Mouse (Mus musculus): ENCODE data around the gene Armc5. TPM values are rescaled to one million over a fixed set of nuclear protein-coding genes. Genes with fewer than 3 reads are reported as not detected.

Gene Armc5
- total and polyA plus RNA-seq, 3 experiments = 14.6 to 23.7 TPM; not detected in 1

DNA sequence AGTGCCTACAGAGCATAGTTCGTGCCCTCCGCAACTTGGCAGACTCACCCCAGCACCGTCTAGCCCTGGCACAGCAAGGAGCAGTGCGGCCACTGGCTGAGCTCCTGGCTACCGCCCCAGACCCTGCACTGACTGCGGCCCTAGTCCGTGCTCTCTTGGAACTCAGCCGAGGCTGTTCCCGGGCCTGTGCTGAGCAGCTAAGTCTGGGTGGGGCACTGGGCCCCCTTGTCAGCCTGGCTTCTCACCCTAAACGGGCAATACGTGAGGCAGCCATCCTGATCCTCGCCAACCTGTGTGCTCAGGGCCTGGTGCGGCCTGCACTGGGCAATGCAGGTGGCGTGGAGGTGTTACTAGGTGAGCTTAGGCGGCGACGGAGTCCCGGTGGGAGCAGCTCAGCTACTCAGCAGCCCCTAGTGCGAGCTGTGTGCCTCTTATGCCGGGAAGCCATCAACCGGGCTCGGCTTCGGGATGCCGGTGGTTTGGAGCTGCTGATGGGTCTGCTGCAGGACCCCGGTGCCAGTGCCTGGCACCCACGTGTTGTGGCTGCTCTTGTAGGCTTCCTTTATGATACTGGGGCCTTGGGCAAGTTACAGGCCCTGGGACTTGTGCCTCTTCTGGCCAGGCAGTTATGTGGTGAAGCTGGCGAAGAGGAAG, 3.1 kb downstream of the Armc5 start:
- TF ChIP-seq SIN3A (IDR thresholded peaks at IDR 0.05; ENCODE audit: low read length) (no peak), NRF1 (IDR thresholded peaks at IDR 0.05; ENCODE audit: insufficient read depth, low read depth, low read length, poor library complexity, severe bottlenecking) (no peak), SMC3 (IDR thresholded peaks at IDR 0.05; ENCODE audit: low read depth, low read length) (no peak), MAFK (IDR thresholded peaks at IDR 0.05; ENCODE audit: borderline replicate concordance, low read depth, low read length) (no peak), MXI1 (IDR thresholded peaks at IDR 0.05; ENCODE audit: low read depth, low read length) (no peak), BHLHE40 (IDR thresholded peaks at IDR 0.05; ENCODE audit: borderline replicate concordance, low read depth, low read length) (no peak), ZC3H11A (IDR thresholded peaks at IDR 0.05; ENCODE audit: low read depth, low read length) (no peak), CHD1 (IDR thresholded peaks at IDR 0.05; ENCODE audit: low read depth, low read length) (no peak)
- Histone ChIP-seq H3K9me3 (replicated peaks; ENCODE audit: insufficient read depth, low read length) (no peaks in the 10 kb centered on the region), H3K4me1 (ENCODE audit: control insufficient read depth in 1 of 2, insufficient read depth in 2 of 2, low read length in 2 of 2) (peaks cover 0 to 11% of the 10 kb centered on the region in 2 experiments; a peak in 3 of 4 replicates), H3K9ac (ENCODE audit: control insufficient read depth, low read depth, low read length, poor library complexity, severe bottlenecking) (no peak overlapping the region), H3K27ac (ENCODE audit: control insufficient read depth, low read depth, low read length) (no peak overlapping the region), H3K36me3 (ENCODE audit: control insufficient read depth in 1 of 2, insufficient read depth in 2 of 2, low read length in 2 of 2) (peaks cover 0 to 7% of the 10 kb centered on the region in 2 experiments; a peak in 2 of 4 replicates), H3K4me3 (ENCODE audit: control insufficient read depth in 1 of 2, insufficient read depth in 1 of 2, low read depth in 2 of 2, low read length in 2 of 2) (no peak overlapping the region), H3K79me2 (ENCODE audit: control insufficient read depth, insufficient read depth, low read length, poor library complexity) (peaks cover 6% of the 10 kb centered on the region), H3K27me3 (ENCODE audit: control insufficient read depth in 1 of 2, insufficient read depth in 2 of 2, low read length in 2 of 2) (no peaks in the 10 kb centered on the region)
- DNase-seq (ENCODE audit: low read depth, low spot score) = no peak

GRCm38 (mm10) chr7:128242331-128242730, 5.2 kb downstream of the Armc5 start:
- no peak for TF ChIP-seq MAZ (IDR thresholded peaks at IDR 0.05; ENCODE audit: low read depth, low read length)
- TF ChIP-seq MYB (IDR thresholded peaks at IDR 0.05; ENCODE audit: low read depth, low read length) = no peak
- TF ChIP-seq GATA1 (IDR thresholded peaks at IDR 0.05; ENCODE audit: low read depth, low read length) = no peak
- TF ChIP-seq ZC3H11A (IDR thresholded peaks at IDR 0.05; ENCODE audit: low read depth, low read length) = no peak
- TF ChIP-seq CHD2 (IDR thresholded peaks at IDR 0.05; ENCODE audit: low read length) = no peak
- no peak for TF ChIP-seq HCFC1 (IDR thresholded peaks at IDR 0.05; ENCODE audit: low read depth, low read length)
- no peak for TF ChIP-seq UBTF (IDR thresholded peaks at IDR 0.05; ENCODE audit: borderline replicate concordance, insufficient read depth, low read depth, low read length)
- TF ChIP-seq ZNF384 (IDR thresholded peaks at IDR 0.05; ENCODE audit: low read depth, low read length) = no peak
- TF ChIP-seq MXI1 (IDR thresholded peaks at IDR 0.05; ENCODE audit: low read depth, low read length) = no peak
- TF ChIP-seq BHLHE40 (IDR thresholded peaks at IDR 0.05; ENCODE audit: borderline replicate concordance, low read depth, low read length) = no peak
- no peak for TF ChIP-seq USF2 (IDR thresholded peaks at IDR 0.05; ENCODE audit: borderline replicate concordance in 1 of 2, insufficient read depth in 1 of 2, low read depth in 1 of 2, low read length in 2 of 2)
- TF ChIP-seq ETS1 (IDR thresholded peaks at IDR 0.05; ENCODE audit: low read depth, low read length) = no peak
- no peak for TF ChIP-seq MEF2A (IDR thresholded peaks at IDR 0.05; ENCODE audit: extremely low read depth, insufficient replicate concordance, low read depth, low read length, poor library complexity, severe bottlenecking)
- TF ChIP-seq RCOR1 (IDR thresholded peaks at IDR 0.05; ENCODE audit: low read depth, low read length) = no peak
- TF ChIP-seq ZMIZ1 (IDR thresholded peaks at IDR 0.05; ENCODE audit: low read depth, low read length) = no peak
- no peak for TF ChIP-seq POLR2AphosphoS2 (IDR thresholded peaks at IDR 0.05; ENCODE audit: low read length)
- TF ChIP-seq SIN3A (IDR thresholded peaks at IDR 0.05; ENCODE audit: low read length) = no peak
- H3K27me3 ChIP-seq (ENCODE audit: control insufficient read depth in 1 of 2, insufficient read depth in 2 of 2, low read length in 2 of 2) = no peaks in the 10 kb centered on the region
- H3K27ac ChIP-seq (ENCODE audit: control insufficient read depth, low read depth, low read length) = no peak overlapping the region
- no peak overlapping the region for H3K9ac ChIP-seq (ENCODE audit: control insufficient read depth, low read depth, low read length, poor library complexity, severe bottlenecking)
- DNase-seq (ENCODE audit: low read depth, low spot score) = no peak
- H3K4me3 ChIP-seq (ENCODE audit: control insufficient read depth in 1 of 2, insufficient read depth in 1 of 2, low read depth in 2 of 2, low read length in 2 of 2) = no peak overlapping the region
- peaks cover 0 to 7% of the 10 kb centered on the region in 2 experiments; a peak in 2 of 4 replicates for H3K36me3 ChIP-seq (ENCODE audit: control insufficient read depth in 1 of 2, insufficient read depth in 2 of 2, low read length in 2 of 2)
- H3K9me3 ChIP-seq (replicated peaks; ENCODE audit: insufficient read depth, low read length) = no peaks in the 10 kb centered on the region
- peaks cover 6% of the 10 kb centered on the region for H3K79me2 ChIP-seq (ENCODE audit: control insufficient read depth, insufficient read depth, low read length, poor library complexity)
- peaks cover 0 to 6% of the 10 kb centered on the region in 2 experiments; a peak in 2 of 4 replicates for H3K4me1 ChIP-seq (ENCODE audit: control insufficient read depth in 1 of 2, insufficient read depth in 2 of 2, low read length in 2 of 2)

Measured in MEL (cell line).